Mouse (Mus musculus): ENCODE measurements around the gene Mapkap1. TPM values are rescaled to one million over a fixed set of nuclear protein-coding genes. Genes with fewer than 3 reads are reported as not detected.
A peak's percentile ranks its signal among the peaks of the same experiment; 100 is the strongest.
"Not testable (repeated sequence)": the region's sequence is repeated elsewhere in the genome, so short reads cannot be mapped to it uniquely, and the experiment has no call there.

Gene Mapkap1
- polyA plus RNA-seq, 1 experiment from 2014 or later = 117 TPM

GRCm38 (mm10) chr2:34432887-34433286 is 26.3 kb downstream of the Mapkap1 start:
- not testable (repeated sequence) for ATAC-seq (ENCODE audit: insufficient number of reproducible peaks, insufficient read depth, low FRiP score, low TSS enrichment, low read depth); H3K27ac ChIP-seq; H3K27me3 ChIP-seq; H3K9ac ChIP-seq (replicated peaks); H3K4me1 ChIP-seq (replicated peaks); H3K4me3 ChIP-seq (replicated peaks); H3K9me3 ChIP-seq; H3K4me2 ChIP-seq
- H3K36me3 ChIP-seq = peaks cover 28% of the 10 kb centered on the region; the same call in 1 of the 2 replicates
- WGBS = 97% methylated on average over 1 of the region's 2 CpGs

GRCm38 (mm10) chr2:34436321-34436720 is 29.8 kb downstream of the Mapkap1 start:
- no peak overlapping the region for H3K27ac ChIP-seq
- peaks cover 35% of the 10 kb centered on the region; the same call in 1 of the 2 replicates for H3K36me3 ChIP-seq
- H3K27me3 ChIP-seq = no peaks in the 10 kb centered on the region
- H3K4me2 ChIP-seq = no peak overlapping the region
- WGBS = 89% methylated on average over 3 of the region's 3 CpGs
- no peak overlapping the region for H3K9ac ChIP-seq (replicated peaks)
- H3K4me1 ChIP-seq (replicated peaks) = no peaks in the 10 kb centered on the region
- no peaks in the 10 kb centered on the region for H3K9me3 ChIP-seq
- no peak overlapping the region for H3K4me3 ChIP-seq (replicated peaks)
- no peak for ATAC-seq (ENCODE audit: insufficient number of reproducible peaks, insufficient read depth, low FRiP score, low TSS enrichment, low read depth)

GRCm38 (mm10) chr2:34448756-34449155 is 42.2 kb downstream of the Mapkap1 start:
- 26% methylated on average over 4 of the region's 4 CpGs for WGBS
- no peak for ATAC-seq (ENCODE audit: insufficient number of reproducible peaks, insufficient read depth, low FRiP score, low TSS enrichment, low read depth)
- Histone ChIP-seq H3K4me3 (replicated peaks) (no peak overlapping the region), H3K9ac (replicated peaks) (no peak overlapping the region), H3K4me2 (no peak overlapping the region), H3K27me3 (no peaks in the 10 kb centered on the region), H3K36me3 (peaks cover 18% of the 10 kb centered on the region; the same call in 1 of the 2 replicates), H3K4me1 (replicated peaks) (peaks cover 14% of the 10 kb centered on the region), H3K27ac (no peak overlapping the region), H3K9me3 (no peaks in the 10 kb centered on the region)

GRCm38 (mm10) chr2:34462490-34462889 is 55.9 kb downstream of the Mapkap1 start:
- H3K9me3 ChIP-seq = no peaks in the 10 kb centered on the region
- H3K4me3 ChIP-seq (replicated peaks) = no peak overlapping the region
- ATAC-seq (ENCODE audit: insufficient number of reproducible peaks, insufficient read depth, low FRiP score, low TSS enrichment, low read depth) = no peak
- no peak overlapping the region for H3K9ac ChIP-seq (replicated peaks)
- no peak overlapping the region for H3K4me2 ChIP-seq
- no peaks in the 10 kb centered on the region for H3K36me3 ChIP-seq
- 82% methylated on average over 3 of the region's 3 CpGs for WGBS
- no peaks in the 10 kb centered on the region for H3K27me3 ChIP-seq
- H3K27ac ChIP-seq = no peak overlapping the region
- H3K4me1 ChIP-seq (replicated peaks) = no peaks in the 10 kb centered on the region; the same call in 1 of the 2 replicates

GRCm38 (mm10) chr2:34468559-34469141 is 62.1 kb downstream of the Mapkap1 start:
- Histone ChIP-seq H3K27me3 (no peaks in the 10 kb centered on the region), H3K4me2 (no peak overlapping the region), H3K9ac (replicated peaks) (no peak overlapping the region), H3K4me3 (replicated peaks) (no peak overlapping the region), H3K27ac (no peak overlapping the region), H3K36me3 (no peaks in the 10 kb centered on the region), H3K9me3 (no peaks in the 10 kb centered on the region), H3K4me1 (replicated peaks) (peaks cover 7% of the 10 kb centered on the region; the same call in 1 of the 2 replicates)
- 84% methylated on average over 7 of the region's 7 CpGs for WGBS
- ATAC-seq (ENCODE audit: insufficient number of reproducible peaks, insufficient read depth, low FRiP score, low TSS enrichment, low read depth) = no peak

- WGBS = 88% methylated on average over 5 of the region's 5 CpGs
- Histone ChIP-seq H3K36me3 (no peaks in the 10 kb centered on the region), H3K4me2 (no peak overlapping the region), H3K27ac (no peak overlapping the region), H3K9ac (replicated peaks) (no peak overlapping the region), H3K9me3 (no peaks in the 10 kb centered on the region), H3K4me1 (replicated peaks) (peaks cover 7% of the 10 kb centered on the region; the same call in 1 of the 2 replicates), H3K27me3 (no peaks in the 10 kb centered on the region), H3K4me3 (replicated peaks) (no peak overlapping the region)
- ATAC-seq (ENCODE audit: insufficient number of reproducible peaks, insufficient read depth, low FRiP score, low TSS enrichment, low read depth) = no peak
Observed at GRCm38 (mm10) chr2:34469324-34469723, 62.8 kb downstream of the Mapkap1 start.

GRCm38 (mm10) chr2:34473775-34474174 is 67.2 kb downstream of the Mapkap1 start:
- Histone ChIP-seq H3K4me3 (replicated peaks) (no peak overlapping the region), H3K4me1 (replicated peaks) (peaks cover 7% of the 10 kb centered on the region; the same call in 1 of the 2 replicates), H3K9ac (replicated peaks) (no peak overlapping the region), H3K4me2 (no peak overlapping the region), H3K27me3 (no peaks in the 10 kb centered on the region), H3K27ac (no peak overlapping the region), H3K9me3 (no peaks in the 10 kb centered on the region), H3K36me3 (no peaks in the 10 kb centered on the region)
- WGBS = 81% methylated on average over 3 of the region's 3 CpGs
- ATAC-seq (ENCODE audit: insufficient number of reproducible peaks, insufficient read depth, low FRiP score, low TSS enrichment, low read depth) = no peak

GRCm38 (mm10) chr2:34481401-34481800 is 74.8 kb downstream of the Mapkap1 start:
- ATAC-seq (ENCODE audit: insufficient number of reproducible peaks, insufficient read depth, low FRiP score, low TSS enrichment, low read depth) = no peak
- H3K4me1 ChIP-seq (replicated peaks) = peaks cover 6% of the 10 kb centered on the region
- H3K4me2 ChIP-seq = no peak overlapping the region
- no peaks in the 10 kb centered on the region for H3K27me3 ChIP-seq
- no peak overlapping the region for H3K4me3 ChIP-seq (replicated peaks)
- no peak overlapping the region for H3K9ac ChIP-seq (replicated peaks)
- no peaks in the 10 kb centered on the region for H3K36me3 ChIP-seq
- peak overlapping the region; percentile 5; the same call in 1 of the 2 replicates for H3K27ac ChIP-seq
- 58% methylated on average over 4 of the region's 4 CpGs for WGBS
- H3K9me3 ChIP-seq = no peaks in the 10 kb centered on the region

GRCm38 (mm10) chr2:34482102-34482501 is 75.5 kb downstream of the Mapkap1 start:
- no peak for ATAC-seq (ENCODE audit: insufficient number of reproducible peaks, insufficient read depth, low FRiP score, low TSS enrichment, low read depth)
- 50% methylated on average over 3 of the region's 3 CpGs for WGBS

GRCm38 (mm10) chr2:34482531-34482930 is 76.0 kb downstream of the Mapkap1 start:
- Histone ChIP-seq H3K4me1 (replicated peaks) (peaks cover 6% of the 10 kb centered on the region), H3K27me3 (no peaks in the 10 kb centered on the region), H3K27ac (no peak overlapping the region), H3K4me2 (no peak overlapping the region), H3K4me3 (replicated peaks) (no peak overlapping the region), H3K9ac (replicated peaks) (no peak overlapping the region), H3K36me3 (no peaks in the 10 kb centered on the region), H3K9me3 (no peaks in the 10 kb centered on the region)
- ATAC-seq (ENCODE audit: insufficient number of reproducible peaks, insufficient read depth, low FRiP score, low TSS enrichment, low read depth) = no peak
- 76% methylated on average over 3 of the region's 3 CpGs for WGBS

More at GRCm38 (mm10) chr2:34482102-34482501, 75.5 kb downstream of the Mapkap1 start:
- Histone ChIP-seq H3K27me3 (no peaks in the 10 kb centered on the region), H3K9ac (replicated peaks) (no peak overlapping the region), H3K4me2 (no peak overlapping the region), H3K36me3 (no peaks in the 10 kb centered on the region), H3K4me1 (replicated peaks) (peaks cover 6% of the 10 kb centered on the region), H3K4me3 (replicated peaks) (no peak overlapping the region), H3K9me3 (no peaks in the 10 kb centered on the region), H3K27ac (no peak overlapping the region)

GRCm38 (mm10) chr2:34487281-34487680 is 80.7 kb downstream of the Mapkap1 start:
- Histone ChIP-seq H3K36me3 (no peaks in the 10 kb centered on the region), H3K27ac (no peak overlapping the region), H3K4me3 (replicated peaks) (no peak overlapping the region), H3K4me2 (no peak overlapping the region), H3K9me3 (no peaks in the 10 kb centered on the region), H3K4me1 (replicated peaks) (no peaks in the 10 kb centered on the region; the same call in 1 of the 2 replicates), H3K9ac (replicated peaks) (no peak overlapping the region), H3K27me3 (no peaks in the 10 kb centered on the region)
- ATAC-seq (ENCODE audit: insufficient number of reproducible peaks, insufficient read depth, low FRiP score, low TSS enrichment, low read depth) = no peak
- WGBS = 88% methylated on average over 7 of the region's 7 CpGs

All from limb, embryonic 12.5 days (tissue).